Mouse (Mus musculus) intestine, embryonic 15.5 days (tissue): ENCODE data around the gene Apba2. TPM values are rescaled to one million over a fixed set of nuclear protein-coding genes. Genes with fewer than 3 reads are reported as not detected.

Experiments used
- ATAC-seq: fragments of 200-750 bp; cut with Nextera tagmentation; 2 replicates; pipeline ENCODE4 v1.8.0; 2017; ENCODE audit warnings: moderate TSS enrichment, moderate library complexity
- H3K27ac ChIP-seq: fragments of 300-500 bp; sonication (generic); 2 replicates; pipeline ENCODE4 v1.5.1; 2015; ENCODE audit warnings: mild to moderate bottlenecking, inconsistent platforms
- H3K27me3 ChIP-seq: fragments of 300-500 bp; sonication (generic); replicated peaks from 2 replicates; pipeline ENCODE4 v1.6.1; 2015; ENCODE audit warnings: inconsistent platforms
- H3K36me3 ChIP-seq: fragments of 300-500 bp; sonication (generic); 2 replicates; pipeline ENCODE4 v1.6.1; 2015; ENCODE audit warnings: inconsistent platforms
- H3K4me1 ChIP-seq: fragments of 300-500 bp; sonication (generic); replicated peaks from 2 replicates; pipeline ENCODE4 v1.6.1; 2015; ENCODE audit warnings: inconsistent platforms
- H3K4me2 ChIP-seq: fragments of 300-500 bp; sonication (generic); replicated peaks from 2 replicates; pipeline ENCODE4 v1.6.1; 2015; ENCODE audit warnings: mild to moderate bottlenecking, inconsistent platforms
- H3K4me3 ChIP-seq: fragments of 300-500 bp; sonication (generic); replicated peaks from 2 replicates; pipeline ENCODE4 v1.5.1; 2015; ENCODE audit warnings: inconsistent platforms
- H3K9ac ChIP-seq: fragments of 300-500 bp; sonication (generic); 2 replicates; pipeline ENCODE4 v1.6.1; 2015; ENCODE audit warnings: inconsistent platforms
- H3K9me3 ChIP-seq: fragments of 300-500 bp; sonication (generic); 2 replicates; pipeline ENCODE4 v1.6.1; 2016; ENCODE audit warnings: inconsistent platforms
- WGBS: fragments of 180-500 bp; shearing (Covaris S2); methylation state at CpG from one replicate; pipeline ENCODE4 v1.1.7; 2015; 5-methylcytosine and 5-hydroxymethylcytosine counted together
- polyA plus RNA-seq: library from polyadenylated mRNA; unstranded; fragments of >200 nt; fragmentation: Nextera tagmentation; extraction: Ambion mirVana; gene quantifications from 2 replicates; pipeline ENCODE4 v1.2.1, GENCODE M21; 2015

The Apba2 gene
- polyA plus RNA-seq, 1 experiment from 2014 or later = 6.2 TPM

DNA sequence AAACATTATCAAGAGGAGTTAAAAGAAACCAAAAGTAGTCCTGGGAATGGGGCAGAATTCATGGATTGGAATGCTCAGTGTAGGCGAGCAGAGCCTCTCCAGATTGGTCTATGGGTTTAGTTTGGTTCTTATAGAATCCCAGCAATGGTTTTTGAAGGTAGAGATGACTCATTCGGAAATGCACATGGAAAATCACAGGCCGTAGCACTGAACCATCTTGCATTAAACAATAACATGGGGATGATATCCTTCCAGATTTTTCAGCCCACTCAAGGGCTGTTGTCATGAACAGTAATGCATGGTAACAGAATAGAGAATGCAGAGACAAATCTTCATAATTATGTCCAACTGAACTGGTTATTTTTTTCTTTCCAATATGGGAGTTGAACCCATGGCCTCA lies 264.1 kb downstream of the Apba2 start:
- H3K4me3 ChIP-seq = no peak overlapping the region
- no peaks in the 10 kb centered on the region for H3K36me3 ChIP-seq
- no peaks in the 10 kb centered on the region for H3K27me3 ChIP-seq
- H3K9ac ChIP-seq = no peak overlapping the region
- H3K4me1 ChIP-seq = no peaks in the 10 kb centered on the region
- no peak overlapping the region for H3K27ac ChIP-seq
- H3K9me3 ChIP-seq = no peaks in the 10 kb centered on the region
- WGBS = 81% methylated on average over 3 of the region's 3 CpGs
- no peak for ATAC-seq
- no peak overlapping the region for H3K4me2 ChIP-seq

DNA sequence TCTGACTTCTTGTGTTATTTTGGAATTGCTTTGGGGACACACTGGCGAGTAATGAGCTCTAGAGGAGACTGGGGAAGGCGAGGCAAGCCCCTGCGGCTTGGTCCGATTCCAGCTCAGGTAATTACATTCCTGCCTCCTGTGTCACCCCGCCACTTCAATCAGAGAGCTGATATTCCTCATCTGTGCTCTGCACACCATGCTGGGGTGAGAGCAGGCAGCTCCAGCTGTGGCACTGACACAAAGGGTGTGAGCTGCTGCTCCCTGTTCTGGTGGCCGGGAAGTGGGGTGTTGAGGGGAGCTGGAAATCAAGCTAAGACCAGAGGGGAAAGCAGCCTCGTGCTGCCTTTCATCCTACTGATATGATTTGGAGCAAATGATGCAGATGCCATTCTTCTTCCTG lies 268.3 kb downstream of the Apba2 start:
- ATAC-seq = no peak

DNA sequence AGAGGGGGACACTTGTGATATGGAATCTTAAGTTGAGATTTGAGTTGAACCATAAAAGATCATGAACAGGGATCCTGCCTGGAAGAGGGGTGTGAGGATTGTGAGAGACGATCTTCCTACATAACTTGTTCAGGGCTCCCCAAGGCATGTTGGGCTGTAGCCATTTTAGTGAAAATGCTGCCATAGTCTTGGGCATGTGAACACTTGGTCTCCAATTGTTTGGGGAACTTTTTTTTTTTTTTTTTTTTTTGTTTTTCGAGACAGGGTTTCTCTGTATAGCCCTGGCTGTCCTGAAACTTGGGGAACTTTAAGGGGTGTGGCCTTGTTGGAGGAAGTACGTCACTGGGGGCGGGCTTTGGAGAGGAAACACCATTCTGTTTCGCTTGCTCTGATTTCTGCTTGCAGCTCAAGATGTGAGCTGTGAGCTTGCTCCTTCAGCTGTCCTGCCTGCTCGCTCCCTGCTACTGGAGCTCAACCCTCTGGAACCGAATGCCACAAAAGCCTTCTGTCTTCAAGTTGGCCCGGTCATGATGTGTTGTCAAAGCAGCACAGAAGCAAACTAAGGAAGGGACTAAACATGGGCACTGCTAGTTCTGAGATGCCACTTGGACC lies 269.4 kb downstream of the Apba2 start:
- no peak overlapping the region for H3K27ac ChIP-seq
- no peaks in the 10 kb centered on the region for H3K27me3 ChIP-seq
- H3K4me3 ChIP-seq = no peak overlapping the region
- no peaks in the 10 kb centered on the region for H3K4me1 ChIP-seq
- H3K9ac ChIP-seq = no peak overlapping the region
- ATAC-seq = no peak
- no peaks in the 10 kb centered on the region for H3K9me3 ChIP-seq
- H3K36me3 ChIP-seq = no peaks in the 10 kb centered on the region
- 75% methylated on average over 8 of the region's 8 CpGs for WGBS
- H3K4me2 ChIP-seq = no peak overlapping the region

More for the DNA sequence above, 268.3 kb downstream of the Apba2 start:
- no peak overlapping the region for H3K4me3 ChIP-seq
- no peaks in the 10 kb centered on the region for H3K27me3 ChIP-seq
- no peaks in the 10 kb centered on the region for H3K36me3 ChIP-seq
- H3K27ac ChIP-seq = no peak overlapping the region
- H3K4me2 ChIP-seq = no peak overlapping the region
- H3K4me1 ChIP-seq = no peaks in the 10 kb centered on the region
- H3K9me3 ChIP-seq = no peaks in the 10 kb centered on the region
- H3K9ac ChIP-seq = no peak overlapping the region
- WGBS = 69% methylated on average over 7 of the region's 7 CpGs

DNA sequence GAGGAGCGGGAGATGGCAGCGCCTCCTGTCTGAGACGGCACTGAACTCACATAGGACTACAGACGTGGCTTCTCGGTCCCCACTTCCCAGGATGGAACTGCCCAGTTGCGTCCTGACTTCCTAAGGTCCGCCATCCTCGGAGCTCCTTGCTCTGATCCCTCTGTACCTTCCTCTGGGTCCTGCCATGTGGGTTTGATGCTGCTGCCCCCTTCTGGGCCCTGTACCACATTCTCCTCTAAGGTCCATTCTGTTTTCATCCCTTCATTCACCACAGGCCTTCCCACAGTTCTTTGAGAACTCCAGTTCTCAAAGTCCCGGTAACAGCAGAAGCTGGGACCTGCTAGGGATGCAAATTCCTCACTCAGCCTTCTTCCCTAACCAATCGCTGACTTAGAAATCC lies 272.0 kb downstream of the Apba2 start:
- Histone ChIP-seq H3K9me3 (no peaks in the 10 kb centered on the region), H3K27ac (no peak overlapping the region), H3K4me3 (no peak overlapping the region), H3K27me3 (no peaks in the 10 kb centered on the region), H3K36me3 (no peaks in the 10 kb centered on the region), H3K9ac (no peak overlapping the region), H3K4me1 (no peaks in the 10 kb centered on the region), H3K4me2 (no peak overlapping the region)
- 42% methylated on average over 10 of the region's 10 CpGs for WGBS
- ATAC-seq = no peak

DNA sequence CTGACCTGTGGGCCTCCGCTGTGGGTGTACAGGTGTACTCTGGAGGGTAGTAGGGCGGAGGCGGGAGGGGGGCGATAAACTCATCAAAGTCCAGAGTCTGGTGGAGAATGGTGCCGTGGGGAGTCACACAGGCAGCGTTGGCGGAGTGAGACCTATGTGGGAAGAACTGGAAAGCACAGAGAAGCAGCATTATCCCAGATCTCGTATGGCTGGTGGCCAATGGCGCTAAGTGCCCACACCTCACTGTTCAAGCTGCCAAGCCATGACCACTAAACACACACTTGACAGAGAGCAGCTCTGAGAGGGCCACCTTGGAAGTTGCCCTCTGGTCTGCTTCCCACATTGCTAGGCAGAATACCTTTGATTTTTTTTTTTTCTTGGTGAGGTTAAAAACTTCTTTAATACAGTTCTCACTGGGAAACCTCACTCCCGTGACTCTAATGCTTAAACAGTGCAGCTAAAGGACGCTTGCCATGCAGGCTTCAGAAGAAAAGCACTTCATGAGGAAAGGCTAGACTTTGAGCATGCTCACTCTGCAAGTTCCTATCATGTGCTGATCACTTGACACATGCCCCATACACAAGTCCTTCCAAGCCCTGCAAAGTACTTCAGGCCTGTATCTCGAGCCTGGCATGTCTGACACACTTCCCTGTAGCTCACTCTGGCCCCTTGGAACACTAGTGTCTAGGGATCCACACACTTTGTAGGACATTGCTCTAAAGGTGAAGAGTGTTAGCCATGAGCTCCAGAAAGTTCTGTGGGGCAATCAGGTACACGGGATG lies 275.4 kb downstream of the Apba2 start:
- no peak overlapping the region for H3K4me3 ChIP-seq
- H3K9me3 ChIP-seq = no peaks in the 10 kb centered on the region
- 80% methylated on average over 13 of the region's 13 CpGs for WGBS
- no peaks in the 10 kb centered on the region for H3K4me1 ChIP-seq
- no peaks in the 10 kb centered on the region for H3K36me3 ChIP-seq
- H3K27me3 ChIP-seq = no peaks in the 10 kb centered on the region
- H3K4me2 ChIP-seq = no peak overlapping the region
- H3K9ac ChIP-seq = no peak overlapping the region
- no peak for ATAC-seq
- no peak overlapping the region for H3K27ac ChIP-seq

DNA sequence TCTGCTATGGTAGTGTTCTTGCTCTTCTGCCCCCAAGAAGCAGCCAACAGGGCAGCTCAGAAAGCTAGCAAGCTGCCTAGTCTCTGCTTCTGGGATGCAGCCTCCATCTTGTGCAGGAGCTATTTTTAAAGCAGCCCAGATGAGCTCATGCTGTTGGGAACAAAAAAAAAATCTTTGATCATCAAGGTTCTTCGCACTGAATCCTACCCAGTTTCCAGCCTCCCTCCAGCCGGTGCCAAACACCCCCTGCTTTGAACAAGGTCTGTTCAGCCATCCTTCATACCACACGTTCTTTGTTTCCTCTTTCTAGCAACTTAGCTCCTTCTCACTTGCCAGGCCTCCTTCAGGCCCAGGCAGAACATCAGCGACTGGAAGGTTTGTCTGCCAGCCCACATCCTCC lies 278.0 kb downstream of the Apba2 start:
- Histone ChIP-seq H3K27ac (no peak overlapping the region), H3K4me3 (no peak overlapping the region), H3K9ac (no peak overlapping the region), H3K4me1 (no peaks in the 10 kb centered on the region), H3K4me2 (no peak overlapping the region), H3K27me3 (no peaks in the 10 kb centered on the region), H3K36me3 (no peaks in the 10 kb centered on the region), H3K9me3 (no peaks in the 10 kb centered on the region)
- no peak for ATAC-seq
- WGBS = 74% methylated on average over 4 of the region's 4 CpGs

DNA sequence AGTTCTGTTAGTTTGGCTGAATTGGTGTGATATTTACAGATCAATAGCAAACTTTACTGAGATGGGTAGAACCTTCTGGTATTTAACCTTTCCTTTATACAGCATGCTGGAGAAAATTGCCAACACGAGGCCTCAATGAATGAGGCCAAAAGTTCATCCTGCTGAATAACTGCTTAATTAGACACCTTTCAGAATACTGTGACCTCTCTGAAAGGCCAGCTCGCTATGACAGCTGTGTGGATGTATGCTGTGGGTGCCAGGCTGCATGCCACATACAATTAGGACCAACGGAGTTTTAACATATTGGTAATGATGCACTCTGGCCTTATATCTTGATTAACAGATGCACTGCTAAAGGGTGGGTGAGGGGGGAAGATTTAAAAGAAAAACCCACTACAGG lies 283.5 kb downstream of the Apba2 start:
- no peaks in the 10 kb centered on the region for H3K27me3 ChIP-seq
- WGBS = 74% methylated on average over 3 of the region's 3 CpGs
- no peak overlapping the region for H3K4me2 ChIP-seq
- H3K27ac ChIP-seq = no peak overlapping the region
- H3K9ac ChIP-seq = no peak overlapping the region
- no peak overlapping the region for H3K4me3 ChIP-seq
- H3K9me3 ChIP-seq = no peaks in the 10 kb centered on the region
- H3K36me3 ChIP-seq = no peaks in the 10 kb centered on the region
- no peaks in the 10 kb centered on the region for H3K4me1 ChIP-seq
- no peak for ATAC-seq

DNA sequence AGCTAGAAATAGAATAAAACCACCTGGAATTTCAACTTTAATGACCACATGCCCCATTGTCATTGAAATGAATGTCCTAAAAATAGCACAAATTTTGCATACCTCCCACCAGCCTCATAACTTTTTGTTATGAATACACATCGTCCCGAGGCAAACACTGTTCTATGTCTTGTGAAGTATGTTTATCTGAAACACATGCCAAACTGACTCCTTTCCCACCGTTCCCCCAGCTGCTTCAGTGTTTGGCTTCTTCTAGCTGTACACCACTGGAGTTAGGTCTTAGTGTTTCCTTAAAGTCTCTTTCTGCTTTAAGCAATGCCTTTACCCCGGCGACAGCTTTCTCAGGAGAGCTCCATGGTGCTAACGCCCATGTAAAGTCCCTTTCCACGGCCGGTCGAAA lies 289.6 kb downstream of the Apba2 start:
- 0 out of 2 replicates have a peak, but pooled peaks have one; percentile 55 for ATAC-seq
- Histone ChIP-seq H3K27ac (no peak overlapping the region), H3K9me3 (no peaks in the 10 kb centered on the region), H3K4me2 (no peak overlapping the region), H3K4me1 (peaks cover 8% of the 10 kb centered on the region; the same call in 1 of the 2 replicates), H3K4me3 (no peak overlapping the region), H3K36me3 (no peaks in the 10 kb centered on the region), H3K27me3 (no peaks in the 10 kb centered on the region), H3K9ac (no peak overlapping the region)
- 47% methylated on average over 9 of the region's 9 CpGs for WGBS

DNA sequence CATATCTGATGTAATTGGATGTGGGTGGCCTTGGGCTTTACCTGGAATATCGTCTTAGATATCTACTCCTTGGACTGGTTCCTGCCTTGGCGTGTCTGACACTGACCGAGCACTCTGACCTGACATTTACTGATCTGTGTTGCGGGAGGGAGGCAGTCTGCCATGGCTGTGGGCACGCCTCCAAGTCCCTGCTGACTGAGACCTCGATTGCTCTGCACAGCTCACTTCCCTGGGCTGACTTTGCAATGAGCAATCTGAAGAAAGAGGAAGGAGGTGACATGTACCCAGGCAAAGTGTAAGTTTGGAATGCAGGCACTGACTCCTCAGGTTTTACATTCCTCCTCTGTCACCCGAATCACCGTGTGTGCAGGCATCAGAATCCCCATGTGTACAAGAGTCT lies 290.5 kb downstream of the Apba2 start:
- H3K4me1 ChIP-seq = peaks cover 8% of the 10 kb centered on the region; the same call in 1 of the 2 replicates
- no peak overlapping the region for H3K4me2 ChIP-seq
- H3K27ac ChIP-seq = no peak overlapping the region
- no peaks in the 10 kb centered on the region for H3K9me3 ChIP-seq
- 50% methylated on average over 8 of the region's 8 CpGs for WGBS
- ATAC-seq = no peak
- no peak overlapping the region for H3K9ac ChIP-seq
- H3K36me3 ChIP-seq = no peaks in the 10 kb centered on the region
- H3K27me3 ChIP-seq = no peaks in the 10 kb centered on the region
- no peak overlapping the region for H3K4me3 ChIP-seq

DNA sequence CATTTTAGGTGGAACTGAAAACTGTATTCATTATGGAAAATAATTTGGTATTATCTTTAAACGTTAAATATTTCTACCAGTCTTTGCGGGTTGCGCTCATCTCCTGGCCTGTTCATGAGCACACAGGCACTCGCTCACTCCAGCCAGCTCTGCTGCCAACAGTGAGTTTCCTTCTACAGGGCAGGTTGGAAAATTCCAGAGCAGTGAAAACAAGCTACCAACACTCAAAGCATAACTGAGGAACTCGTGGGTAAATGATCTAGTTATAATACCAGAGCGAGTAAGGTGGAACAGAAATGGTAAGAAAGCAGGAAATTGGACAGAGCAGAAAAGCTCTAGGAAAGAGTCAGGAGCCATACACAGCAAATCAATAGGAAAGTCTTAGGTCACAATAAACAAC lies 294.0 kb downstream of the Apba2 start:
- Histone ChIP-seq H3K36me3 (no peaks in the 10 kb centered on the region), H3K4me1 (peaks cover 8% of the 10 kb centered on the region; the same call in 1 of the 2 replicates), H3K4me2 (no peak overlapping the region), H3K9me3 (no peaks in the 10 kb centered on the region), H3K27ac (no peak overlapping the region), H3K9ac (no peak overlapping the region), H3K4me3 (no peak overlapping the region), H3K27me3 (no peaks in the 10 kb centered on the region)
- ATAC-seq = no peak
- WGBS = 80% methylated on average over 6 of the region's 6 CpGs

Other genes with a start within 250 kb of the Apba2 start
- gene Mtmr10, start 214.1 kb upstream of the Apba2 start, polyA plus RNA-seq = 6.5 and 6.6 TPM in 2 replicates
- 5.3 and 5.4 TPM in 2 replicates for gene Fan1, start 127.6 kb upstream of the Apba2 start, polyA plus RNA-seq
- gene Mphosph10, start 109.4 kb upstream of the Apba2 start, polyA plus RNA-seq = 38.8 and 42.8 TPM in 2 replicates
- 109 and 111 TPM in 2 replicates for gene Mcee, start 109.1 kb upstream of the Apba2 start, polyA plus RNA-seq